Mouse (Mus musculus) Patski (cell line): ENCODE data around the gene Ctbp1. TPM values are rescaled to one million over a fixed set of nuclear protein-coding genes. Genes with fewer than 3 reads are reported as not detected.

Experiments used
- ATAC-seq: fragments of 100-300 bp; one replicate; pipeline ENCODE4 v1.8.0; 2021
- CTCF ChIA-PET: fragments of 350-600 bp; sonication (Branson Sonifier 250); formaldehyde crosslinking; loops from one replicate; lab custom pipeline; 2022; ENCODE audit warnings: inconsistent platforms; lab: Charles Lee
- POLR2A ChIA-PET: fragments of 350-600 bp; sonication (Branson Sonifier 250); formaldehyde crosslinking; loops from one replicate; lab custom pipeline; 2022; ENCODE audit warnings: antibody characterized with exemption, inconsistent platforms; lab: Charles Lee
- DNase-seq: peaks from one replicate; pipeline ENCODE4 v3.0.0-alpha.2; 2011; ENCODE audit warnings: low read depth, low spot score
- H3K27me3 ChIP-seq: fragments of 371-371 bp; one replicate; pipeline ENCODE4 v1.5.1; 2021
- CTCF ChIP-seq: fragments of 100-300 bp; IDR thresholded peaks from one replicate; pipeline ENCODE4 v1.5.1; 2021
- in situ Hi-C: fragments of 300-500 bp; cut with MboI; formaldehyde crosslinking; loops from 3 replicates; pipeline ENCODE4 v1.11.1; 2018; ENCODE audit warnings: low pct_unique_long_range_greater_than_20kb, mixed read lengths
- polyA plus RNA-seq: library from polyadenylated mRNA; unstranded; gene quantifications from one replicate; pipeline ENCODE4 v1.2.3, GENCODE M21; 2021

Ctbp1 gene
- 212 TPM for polyA plus RNA-seq

DNA sequence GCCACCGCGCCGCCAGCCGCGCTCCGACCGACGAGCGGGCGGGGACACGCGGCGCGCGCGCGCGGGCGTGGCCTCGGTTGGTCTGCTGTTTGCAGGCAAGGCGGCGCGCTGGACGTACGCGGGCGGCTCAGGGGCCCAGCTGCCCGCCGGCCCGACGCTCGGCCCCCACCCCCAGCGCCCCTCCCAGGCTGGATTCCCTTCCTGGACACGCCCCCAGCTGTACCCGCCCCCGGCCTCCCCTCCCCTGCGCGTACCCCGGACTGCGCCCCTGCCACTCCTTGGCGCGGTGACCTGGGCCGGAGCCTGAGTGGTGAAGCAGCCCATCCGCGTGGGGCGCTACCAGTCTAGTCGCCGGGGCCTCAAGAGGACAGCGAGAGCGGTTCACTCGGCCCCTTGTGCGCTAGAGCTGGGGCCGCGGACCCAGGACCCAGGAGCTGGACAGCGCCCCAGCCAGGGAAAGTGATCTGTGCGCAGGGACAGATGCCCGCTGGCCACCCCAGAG lies at the start of gene Ctbp1:
TSS of gene Ctbp1 (minus strand) at position 42 of the 502 bp plus-strand sequence.
- ATAC-seq (peak; percentile 81), DNase-seq (peak; percentile 73)
- in situ Hi-C loops, result loop anchor here (5.0 kb wide), 1 partner anchor 102 kb away; the partner anchor contains the start of gene Uvssa
- no peaks in the 10 kb centered on the region for H3K27me3 ChIP-seq
- ChIA-PET POLR2A (interaction anchor here (1.8 to 4.4 kb wide), 3 partner anchors 9 to 103 kb away, joined by 5 to 34 read pairs (median 11); partner anchors contain the start of gene Uvssa), CTCF (interaction anchor here (1.0 to 11.9 kb wide), 6 partner anchors 9 to 103 kb away, joined by 3 to 70 read pairs (median 6); partner anchors contain the start of gene Uvssa)
- TF ChIP-seq CTCF, result no peak

DNA sequence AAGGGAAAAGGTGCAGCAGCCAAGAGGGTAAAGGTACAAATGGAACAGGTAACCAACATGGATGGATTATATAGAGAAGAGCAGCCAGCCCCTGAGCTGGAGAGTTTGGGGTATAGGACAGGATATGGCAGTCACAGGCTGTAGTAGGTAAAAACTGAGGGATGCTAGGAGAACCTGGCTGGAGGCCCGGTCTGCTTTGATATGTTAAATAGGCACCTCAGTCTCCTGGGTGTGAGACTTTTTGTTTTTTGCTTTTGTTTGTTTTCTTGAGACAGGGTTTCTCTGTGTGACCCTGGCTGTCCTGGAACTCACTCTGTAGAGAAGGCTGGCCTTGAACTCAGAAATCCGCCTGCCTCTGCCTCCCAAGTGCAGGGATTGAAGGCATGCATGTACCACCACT lies 49.7 kb upstream of the Ctbp1 start:
- in situ Hi-C loops, result no loop called here
- no peak for ATAC-seq

DNA sequence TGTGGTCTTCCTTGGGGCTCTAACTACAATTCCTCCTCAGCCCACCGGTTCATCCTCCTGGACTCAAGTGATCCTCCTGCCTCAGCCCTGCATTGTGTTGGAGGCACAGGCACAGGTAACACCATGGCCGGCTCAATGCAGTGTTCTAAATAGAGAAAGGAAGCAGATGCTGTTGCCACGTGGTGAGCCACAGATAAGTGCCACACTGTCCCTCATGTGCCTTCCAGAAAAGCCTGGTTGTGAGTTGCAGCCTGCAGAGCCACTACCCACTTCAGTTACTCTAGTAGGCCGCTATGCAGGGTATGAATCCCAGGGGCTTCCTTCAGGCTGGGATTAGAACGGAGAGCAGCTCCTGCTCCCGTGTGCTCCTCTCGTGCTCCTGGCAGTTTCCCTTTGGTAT lies 37.4 kb upstream of the Ctbp1 start:
- DNase-seq, result no peak

More for the DNA sequence above, 49.7 kb upstream of the Ctbp1 start:
- no peaks in the 10 kb centered on the region for H3K27me3 ChIP-seq
- no peak for DNase-seq
- POLR2A ChIA-PET, result no interaction called here
- CTCF ChIA-PET, result no interaction called here
- no peak for TF ChIP-seq CTCF

DNA sequence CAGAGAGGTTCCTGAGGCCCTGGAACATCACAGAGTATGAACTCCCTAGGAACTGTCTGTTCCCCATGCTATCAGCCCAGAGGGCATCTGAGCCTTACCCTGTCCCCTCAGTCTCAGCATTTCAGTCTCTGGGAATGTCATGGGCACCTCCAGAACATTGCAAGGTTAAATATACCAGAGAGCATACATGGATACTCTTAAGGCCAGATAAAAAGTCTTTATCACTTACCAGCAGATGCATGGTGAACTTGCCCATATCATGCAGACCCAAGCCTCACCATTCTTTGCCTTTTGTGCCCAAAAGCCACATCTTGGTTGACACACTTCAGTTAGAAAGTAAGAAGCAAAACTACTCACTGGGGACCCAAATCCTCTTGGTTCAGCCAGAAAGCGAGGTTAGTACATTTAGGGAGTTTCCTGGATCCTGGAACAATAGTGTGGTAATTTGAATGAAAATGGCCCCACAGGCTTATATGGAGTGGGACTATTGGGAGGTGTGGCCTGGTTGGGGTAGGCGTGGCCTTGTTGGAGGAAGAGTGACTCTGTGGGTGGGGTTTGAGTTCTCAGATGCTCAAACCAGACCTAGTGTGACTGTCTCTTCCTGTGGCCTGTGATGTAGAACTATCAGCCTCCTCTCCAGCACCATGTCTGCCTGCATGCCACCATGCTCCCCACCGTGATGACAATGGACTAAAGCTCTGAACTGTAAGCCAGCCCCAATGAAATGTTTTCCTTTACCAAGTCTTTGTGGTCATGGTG lies 36.1 kb upstream of the Ctbp1 start:
- ATAC-seq (no peak), DNase-seq (no peak)
- ChIA-PET CTCF (no interaction called here), POLR2A (no interaction called here)
- in situ Hi-C loops, result no loop called here
- TF ChIP-seq CTCF, result no peak
- no peaks in the 10 kb centered on the region for H3K27me3 ChIP-seq

More for the DNA sequence above, 37.4 kb upstream of the Ctbp1 start:
- in situ Hi-C loops, result no loop called here
- no peak for ATAC-seq
- H3K27me3 ChIP-seq, result no peaks in the 10 kb centered on the region
- ChIA-PET POLR2A (no interaction called here), CTCF (no interaction called here)
- no peak for TF ChIP-seq CTCF

DNA sequence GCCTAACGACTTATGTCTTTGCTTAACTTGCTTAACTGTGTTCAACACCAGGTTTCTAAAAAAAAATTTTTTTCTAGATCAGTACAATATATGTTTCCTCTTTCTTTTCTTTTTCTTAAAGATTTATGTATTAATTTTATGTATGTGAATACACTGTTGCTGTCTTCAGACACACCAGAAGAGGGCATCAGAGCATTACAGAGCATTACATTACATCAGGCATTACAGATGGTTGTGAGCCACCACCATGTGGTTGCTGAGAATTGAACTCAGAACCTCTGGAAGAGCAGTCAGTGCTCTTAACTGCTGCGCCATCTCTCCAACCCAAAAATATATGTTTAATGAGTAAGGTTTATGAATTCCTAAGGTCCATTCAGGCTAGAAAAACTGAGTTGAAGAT lies 27.0 kb upstream of the Ctbp1 start:
- no peak for ATAC-seq
- H3K27me3 ChIP-seq, result no peaks in the 10 kb centered on the region
- peak; percentile 69 for TF ChIP-seq CTCF
- DNase-seq, result no peak
- ChIA-PET CTCF (interaction anchor here (0.9 to 6.8 kb wide), 5 partner anchors 12 to 71 kb away, joined by 3 to 70 read pairs (median 6); partner anchors contain the start of gene Ctbp1), POLR2A (no interaction called here)
- in situ Hi-C loops, result no loop called here

DNA sequence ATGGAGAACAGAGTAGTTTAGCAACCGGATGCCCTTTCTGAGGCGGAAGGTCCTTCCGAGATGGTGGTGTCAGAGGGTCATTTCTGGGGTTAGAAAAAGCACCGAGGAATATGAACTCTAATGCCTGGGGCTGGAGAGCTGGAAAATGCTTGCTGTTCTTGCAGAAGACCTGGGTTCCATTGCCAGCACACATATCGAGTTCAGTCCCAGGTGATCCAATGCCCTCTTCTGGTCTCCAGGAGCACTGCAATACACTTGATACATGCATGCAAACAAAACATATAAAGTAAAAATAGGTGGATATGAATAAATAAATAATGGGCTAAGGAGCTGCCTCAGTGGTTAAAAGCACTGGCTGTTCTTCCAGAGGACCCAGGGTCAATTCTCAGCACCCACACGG lies 22.4 kb upstream of the Ctbp1 start:
- peaks cover 2% of the 10 kb centered on the region for H3K27me3 ChIP-seq
- ATAC-seq, result no peak
- peak; percentile 87 for TF ChIP-seq CTCF
- in situ Hi-C loops, result no loop called here
- ChIA-PET POLR2A (no interaction called here), CTCF (interaction anchor here (0.6 to 6.8 kb wide), 8 partner anchors 17 to 92 kb away, joined by 3 to 70 read pairs (median 4); partner anchors contain the start of genes Ctbp1 and Uvssa)
- DNase-seq, result no peak

DNA sequence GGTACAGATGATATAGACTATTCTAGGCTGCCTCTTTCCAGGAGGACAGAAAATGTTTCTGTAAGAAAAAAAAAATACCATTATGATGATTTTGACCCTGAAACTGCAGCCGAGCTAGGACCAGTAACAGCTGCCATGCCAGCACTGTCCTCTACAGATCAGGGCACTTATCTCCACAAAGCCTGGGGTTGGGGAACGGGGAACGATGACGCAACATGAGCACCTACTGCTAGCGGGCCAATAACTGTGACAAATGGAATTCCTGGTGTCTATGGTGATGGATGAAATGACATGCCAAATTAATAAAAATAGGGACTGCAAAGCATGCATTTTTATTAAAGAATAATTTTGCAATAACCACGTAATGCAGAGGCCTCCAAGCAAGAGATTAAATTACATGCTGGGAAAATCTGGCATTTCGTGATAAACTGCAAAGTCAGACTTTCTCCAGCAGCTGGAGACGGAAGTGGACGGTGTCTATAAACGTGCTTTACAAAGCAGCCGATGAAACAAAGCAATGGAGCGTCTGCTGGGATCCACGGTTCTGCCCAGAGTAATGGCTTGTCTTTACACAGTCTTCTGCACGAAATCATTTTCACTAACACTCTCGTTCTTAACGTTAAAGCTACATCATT lies 19.1 kb upstream of the Ctbp1 start:
- in situ Hi-C loops, result no loop called here
- no peak for TF ChIP-seq CTCF
- peaks cover 7% of the 10 kb centered on the region for H3K27me3 ChIP-seq
- no peak for DNase-seq
- ChIA-PET POLR2A (no interaction called here), CTCF (interaction anchor here (1.1 kb wide), 1 partner anchor 100 kb away, joined by 4 read pairs; no protein-coding TSS in a partner anchor)
- no peak for ATAC-seq

DNA sequence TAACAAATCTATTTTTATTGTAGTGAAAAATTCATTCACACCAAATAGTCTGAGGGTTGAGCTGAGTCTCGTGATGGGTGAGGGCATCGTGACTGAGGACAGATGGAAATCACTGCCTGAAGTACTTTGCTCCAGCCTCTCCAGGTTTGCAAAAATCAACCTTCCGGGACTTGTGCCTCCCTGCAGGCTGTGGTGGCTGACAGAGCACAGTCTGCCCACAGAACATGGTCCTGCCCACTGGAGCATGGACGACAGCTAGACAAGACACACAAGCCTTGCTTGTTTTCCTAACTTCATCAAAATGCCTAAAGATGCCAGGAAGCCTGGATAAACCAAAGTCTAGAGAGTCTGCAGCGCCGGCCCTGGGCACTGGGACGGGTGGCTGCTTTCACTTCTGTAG lies 9.2 kb upstream of the Ctbp1 start:
- ATAC-seq, result no peak
- no peak for DNase-seq
- POLR2A ChIA-PET, result interaction anchor here (1.2 kb wide), 1 partner anchor 9 kb away, joined by 5 read pairs; the partner anchor contains the start of gene Ctbp1
- CTCF ChIA-PET, result interaction anchor here (0.9 to 11.9 kb wide), 3 partner anchors 9 to 87 kb away, joined by 3 to 70 read pairs (median 3); partner anchors contain the start of gene Ctbp1
- peaks cover 2% of the 10 kb centered on the region for H3K27me3 ChIP-seq
- no peak for TF ChIP-seq CTCF
- in situ Hi-C loops, result no loop called here

DNA sequence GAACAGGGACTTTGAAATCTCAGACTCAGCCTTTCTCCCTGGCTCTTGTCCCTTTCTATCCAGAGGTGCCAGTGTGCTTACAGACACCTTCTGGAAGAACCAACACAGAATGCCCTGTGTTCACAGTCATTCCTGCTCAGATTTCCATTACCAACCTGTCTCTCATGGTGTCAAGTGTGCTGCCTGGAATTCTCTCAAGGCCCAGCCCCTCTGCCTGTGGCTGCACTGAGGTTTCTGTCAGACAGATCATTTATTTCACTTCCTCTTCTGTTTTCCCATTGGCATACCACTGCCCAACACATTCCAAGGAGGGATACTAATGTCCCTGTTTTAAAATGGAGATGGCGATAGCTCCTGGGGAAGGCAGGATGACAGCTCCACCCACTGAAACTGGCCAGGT lies 6.6 kb upstream of the Ctbp1 start:
- in situ Hi-C loops, result no loop called here
- ChIA-PET POLR2A (interaction anchor here (1.7 kb wide), 1 partner anchor 55 kb away, joined by 4 read pairs; no protein-coding TSS in a partner anchor), CTCF (interaction anchor here (1.0 to 11.9 kb wide), 2 partner anchors 14 to 18 kb away, joined by 3 to 70 read pairs; no protein-coding TSS in a partner anchor)
- ATAC-seq (no peak), DNase-seq (no peak)
- no peak for TF ChIP-seq CTCF
- no peaks in the 10 kb centered on the region for H3K27me3 ChIP-seq

DNA sequence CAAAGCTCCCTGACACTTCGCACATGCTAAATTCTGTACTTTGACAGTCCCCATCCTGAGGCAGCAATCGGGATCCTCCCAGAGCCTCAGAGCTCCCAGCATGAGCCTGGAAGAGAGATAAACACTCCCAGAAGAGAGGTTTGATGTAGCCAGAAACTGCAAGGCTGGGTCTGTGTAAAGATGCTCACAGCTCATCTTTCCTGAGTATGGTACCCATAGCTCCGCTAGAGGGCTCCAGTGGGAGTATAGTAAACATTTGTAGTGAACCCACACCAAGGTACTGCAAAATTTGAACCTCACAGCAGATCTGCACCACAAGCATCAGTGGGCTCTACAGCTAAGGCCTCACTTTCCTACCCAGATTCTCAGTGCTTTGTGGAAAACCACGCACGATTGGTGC lies 4.2 kb upstream of the Ctbp1 start:
- H3K27me3 ChIP-seq, result no peaks in the 10 kb centered on the region
- ChIA-PET POLR2A (interaction anchor here (2.9 kb wide), 1 partner anchor 100 kb away, joined by 10 read pairs; the partner anchor contains the start of gene Uvssa), CTCF (interaction anchor here (0.6 to 11.9 kb wide), 10 partner anchors 8 to 114 kb away, joined by 3 to 70 read pairs (median 4); partner anchors contain the start of gene Uvssa)
- no peak for ATAC-seq
- no peak for DNase-seq
- in situ Hi-C loops, result no loop called here
- peak; percentile 81 for TF ChIP-seq CTCF
